Mouse (Mus musculus) layer of hippocampus, adult 2 months (tissue): ENCODE measurements around the gene Atp5g3. TPM values are rescaled to one million over a fixed set of nuclear protein-coding genes. Genes with fewer than 3 reads are reported as not detected.

Experiments used
- DNase-seq, 2 experiments: peaks; one replicate each; pipeline ENCODE4 v3.0.0; 2022; ENCODE audit warnings: low spot score in 2 of 2
- H3K27ac ChIP-seq: fragments of 200-600 bp; 2 replicates; pipeline ENCODE4 v1.8.1; 2022
- H3K4me3 ChIP-seq: fragments of 200-600 bp; 2 replicates; pipeline ENCODE4 v1.8.1; 2022; ENCODE audit warnings: mild to moderate bottlenecking
- CTCF ChIP-seq: fragments of 200-600 bp; conservative IDR thresholded peaks from 2 replicates; pipeline ENCODE4 v1.8.1; 2022; ENCODE audit warnings: antibody characterized with exemption, mild to moderate bottlenecking, moderate library complexity
- total RNA-seq, 2 experiments: library from RNA; stranded (reverse); gene quantifications; 2 replicates each; pipeline ENCODE4 v1.2.3; 2021

Gene Atp5g3
- total RNA-seq, 2 experiments from 2014 or later: 485 to 508 TPM

DNA sequence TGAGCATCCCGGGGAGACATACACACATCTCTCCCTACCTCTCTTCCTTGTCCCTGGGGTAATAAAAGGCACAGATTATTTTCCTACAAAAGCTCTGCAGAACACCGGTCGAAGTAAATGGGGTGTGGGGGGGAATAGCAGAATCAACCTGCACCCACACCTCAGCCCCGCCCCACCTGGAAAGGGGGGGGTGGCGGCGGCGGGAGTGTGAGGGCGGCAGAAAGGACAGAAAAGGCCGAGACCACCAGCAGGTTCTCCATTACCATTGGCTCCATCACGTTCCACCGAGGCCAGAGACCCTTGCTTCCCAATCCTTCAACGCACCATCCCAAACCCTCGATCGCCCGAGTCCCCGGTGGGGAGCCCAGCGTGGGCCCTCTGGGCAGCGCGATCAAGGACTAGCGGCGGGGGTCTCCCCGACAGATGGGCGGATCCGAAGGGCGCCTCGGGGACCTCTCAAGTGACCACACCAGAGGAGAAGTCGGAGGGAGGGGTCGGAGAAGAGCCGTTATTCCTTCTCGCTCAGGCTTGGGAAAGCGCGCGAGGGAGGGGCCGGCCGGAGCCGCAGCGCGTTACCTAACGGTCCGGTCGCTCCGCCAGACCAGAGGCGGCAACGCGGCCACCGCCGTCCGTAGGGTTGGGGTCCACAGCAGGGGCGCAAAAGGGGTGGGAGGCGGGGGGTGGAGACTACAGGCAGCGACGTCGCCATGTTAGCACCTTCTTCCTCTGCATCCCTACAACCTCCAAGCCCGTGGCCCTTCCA, 19.2 kb downstream of the Atp5g3 start:
- peak overlapping the region; percentile 95 for H3K4me3 ChIP-seq
- no peak for TF ChIP-seq CTCF
- peak overlapping the region; percentile 96 for H3K27ac ChIP-seq
- DNase-seq: no peak

DNA sequence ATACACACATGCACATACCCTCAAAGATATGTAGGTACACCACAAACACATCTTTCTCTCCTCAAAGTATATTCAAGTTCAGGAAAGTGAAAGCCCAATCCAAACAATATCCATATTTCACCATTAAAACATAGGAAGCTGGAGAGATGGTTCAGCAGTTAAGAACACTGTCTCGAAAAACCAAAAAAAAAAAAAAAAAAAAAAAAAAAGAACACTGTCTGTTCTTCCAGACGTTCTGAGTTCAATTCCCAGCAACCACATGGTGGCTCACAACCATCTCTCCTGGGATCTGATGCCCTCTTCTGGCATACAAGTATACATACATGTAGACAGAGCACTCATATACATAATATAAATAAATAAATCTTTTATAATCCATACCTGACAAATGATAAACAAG, 25.1 kb downstream of the Atp5g3 start:
- TF ChIP-seq CTCF: peak; percentile 33
- Histone ChIP-seq H3K4me3 (no peak overlapping the region), H3K27ac (no peak overlapping the region)
- no peak for DNase-seq

DNA sequence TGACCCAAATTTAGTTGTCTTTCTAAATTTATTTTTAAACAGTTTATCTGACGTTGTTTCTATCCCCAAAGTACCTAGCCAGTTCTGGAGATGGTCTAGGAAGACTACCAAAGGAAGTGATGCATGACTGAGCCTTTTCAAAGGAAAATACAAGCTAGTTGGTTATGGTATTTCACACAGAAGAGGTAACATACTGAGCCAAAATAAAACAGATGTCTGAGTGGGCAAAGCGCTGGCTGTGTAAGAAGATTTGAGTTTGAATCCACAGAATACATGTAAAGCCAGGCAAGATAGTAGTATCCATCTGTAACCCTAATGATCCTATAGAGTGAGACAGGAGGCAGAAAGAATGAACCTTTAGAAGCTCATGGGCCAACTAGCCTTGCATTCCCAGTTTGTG, 33.2 kb downstream of the Atp5g3 start:
- no peak for TF ChIP-seq CTCF
- Histone ChIP-seq H3K4me3 (no peak overlapping the region), H3K27ac (no peak overlapping the region)
- DNase-seq: no peak

DNA sequence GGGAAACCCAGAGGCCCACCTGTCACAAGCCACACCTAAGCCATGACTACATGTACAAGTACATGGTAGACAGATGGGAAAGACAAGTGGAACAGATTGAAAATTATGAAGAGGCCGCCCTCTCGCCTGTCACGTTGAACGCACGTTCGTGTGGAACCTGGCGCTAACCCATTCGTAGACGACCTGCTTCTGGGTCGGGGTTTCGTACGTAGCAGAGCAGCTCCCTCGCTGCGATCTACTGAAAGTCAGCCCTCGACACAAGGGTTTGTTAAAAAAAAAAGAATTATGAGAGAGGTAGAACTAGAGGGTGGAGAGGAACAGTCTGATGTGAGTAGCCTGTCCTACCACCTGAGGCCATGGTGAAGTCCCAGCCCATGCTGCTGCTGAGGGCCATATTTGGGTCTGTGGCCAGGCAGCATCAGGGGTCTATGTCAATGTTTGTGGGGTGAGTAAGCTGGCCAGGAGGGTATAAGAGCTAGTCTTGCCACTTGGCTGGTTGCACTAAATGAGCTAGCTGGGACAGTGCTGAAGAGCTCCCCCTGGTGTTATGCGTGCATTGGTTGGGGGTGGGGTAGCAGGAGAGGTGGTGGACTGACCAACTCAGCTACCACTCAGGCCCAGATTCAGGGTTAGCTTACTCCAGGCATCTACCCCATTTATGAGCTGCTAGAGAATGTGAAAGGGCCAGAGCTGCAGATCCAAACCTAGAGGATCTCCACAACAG, 43.2 kb downstream of the Atp5g3 start:
- peak; percentile 66 for TF ChIP-seq CTCF
- peak; percentile 43 to 69 for DNase-seq
- Histone ChIP-seq H3K4me3 (no peak overlapping the region), H3K27ac (no peak overlapping the region)

DNA sequence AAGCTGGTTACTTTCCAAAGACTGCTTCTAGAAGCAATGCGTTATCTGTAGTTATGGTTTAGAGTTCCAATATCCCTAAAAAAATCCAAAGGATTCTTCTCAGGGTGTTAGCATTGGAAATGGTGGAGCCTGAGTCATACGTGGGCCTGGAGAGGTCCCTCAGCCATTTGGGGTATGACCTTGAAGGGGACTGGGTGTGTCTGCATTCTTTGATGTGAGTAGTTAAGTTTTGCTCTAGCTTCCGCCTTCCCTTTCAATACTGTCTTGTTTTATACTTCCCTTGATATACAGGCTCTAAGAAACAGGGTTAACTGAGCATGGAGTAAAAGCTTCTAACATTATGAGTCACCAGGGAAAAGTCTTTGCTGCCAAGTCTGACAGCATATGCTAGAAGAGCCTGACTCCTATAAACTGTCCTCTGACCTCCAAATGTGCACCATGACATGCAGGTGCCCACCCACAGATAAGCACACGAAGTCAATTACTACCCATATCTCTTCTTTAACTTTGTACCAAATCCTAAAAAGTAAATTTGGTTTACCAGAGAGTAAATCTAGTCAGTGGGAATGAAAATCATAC, 51.0 kb downstream of the Atp5g3 start:
- no peak overlapping the region for H3K27ac ChIP-seq
- H3K4me3 ChIP-seq: no peak overlapping the region
- DNase-seq: no peak
- TF ChIP-seq CTCF: no peak

Other genes with a start within 250 kb of the Atp5g3 start
- 1,000 to 10,000 TPM; 1,742 to 1,751 TPM for gene Chn1, start 136.0 kb downstream of the Atp5g3 start, total RNA-seq
- 100 to 1,000 TPM; 137 to 151 TPM for gene Atf2, start 18.7 kb downstream of the Atp5g3 start, total RNA-seq